Mouse (Mus musculus) small intestine, adult 10 weeks (tissue): ENCODE data around the gene Fbxl18. TPM values are rescaled to one million over a fixed set of nuclear protein-coding genes. Genes with fewer than 3 reads are reported as not detected.

Experiments used
- polyA plus RNA-seq: library from polyadenylated mRNA; stranded (reverse); fragments of 350-450 nt; fragmentation: Illumina TruSeq; extraction: RNeasy Lipid Tissue Mini Kit (QIAGEN cat#74804); gene quantifications from one replicate; pipeline ENCODE4 v1.2.3, GENCODE M21; 2014; ENCODE audit warnings: low replicate concordance

Fbxl18 gene
- polyA plus RNA-seq = 1.3 TPM

DNA sequence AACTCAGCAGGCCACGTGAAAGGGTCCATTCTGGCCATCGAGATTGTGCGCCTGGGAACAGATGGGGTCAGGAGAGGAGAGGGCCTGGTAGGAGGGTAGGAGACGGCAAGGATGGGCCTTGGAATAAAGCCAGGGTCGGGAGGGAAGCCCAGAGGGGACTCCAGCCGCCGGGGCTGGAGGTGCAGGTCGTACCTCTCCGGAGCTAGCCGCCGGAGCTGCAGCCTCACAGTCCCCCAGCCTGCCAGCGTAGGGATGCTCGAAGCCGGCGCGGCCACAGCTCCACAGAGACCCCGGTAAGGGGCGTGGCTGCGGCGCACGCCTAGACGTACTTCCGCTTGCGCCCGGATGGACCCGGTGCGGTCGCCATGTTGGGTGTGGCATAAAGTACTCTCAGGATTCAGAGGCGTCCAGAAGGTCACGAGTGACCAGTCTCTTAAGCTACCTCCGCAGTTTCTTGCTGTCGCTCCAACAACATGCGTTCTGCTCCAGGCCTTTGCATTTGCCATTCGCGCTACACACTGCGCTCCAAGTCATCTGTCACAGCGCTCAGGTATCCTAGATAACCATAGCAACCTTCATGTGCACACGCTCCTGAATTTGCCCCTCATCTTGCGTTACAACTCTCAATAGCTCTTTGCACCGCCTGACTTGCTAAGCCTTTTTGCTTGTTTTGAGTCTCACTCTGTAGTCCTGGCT, at the start of gene Fbxl18:
Fbxl18 (minus strand) TSS at position 504 of the 696 bp plus-strand sequence.

GRCm38 (mm10) chr5:142906532-142907047, 11.4 kb upstream of the Fbxl18 start, which contains the start of gene Actb:
Actb (minus strand) TSS chr5:142906754.

GRCm38 (mm10) chr5:142817524-142818434, 77.4 kb downstream of the Fbxl18 start, which contains the start of gene Tnrc18:
Tnrc18 (minus strand) TSS chr5:142817662.

Other genes starting within 250 kb of the Fbxl18 start
- not detected for gene Slc29a4, start 202.9 kb downstream of the Fbxl18 start, polyA plus RNA-seq
- gene Tnrc18, start 77.8 kb downstream of the Fbxl18 start, polyA plus RNA-seq = 0.48 TPM
- gene Actb, start 11.3 kb upstream of the Fbxl18 start, polyA plus RNA-seq = 3,596 TPM
- not detected for gene Fscn1, start 64.9 kb upstream of the Fbxl18 start, polyA plus RNA-seq
- gene Rnf216, start 217.6 kb upstream of the Fbxl18 start, polyA plus RNA-seq = 21.9 TPM